Mouse (Mus musculus) liver, adult 2 months (tissue): ENCODE measurements at regions not wholly inside any gene's neighbourhood (a gene's known extent, or its start where the extent isn't known, plus 50 kb on each side); places are given as distances from the start of the nearest gene placed in this dataset.

ENCODE experiments used
- DNase-seq: peaks from one replicate; pipeline ENCODE4 v3.0.0-alpha.2; 2011; ENCODE audit warnings: low read depth, low spot score; ENCODE audit errors: extremely low read depth
- H3K27ac ChIP-seq: fragments of 200-500 bp; replicated peaks from 2 replicates; pipeline ENCODE4 v1.5.1; 2012; ENCODE audit warnings: low read depth, mild to moderate bottlenecking, control low read depth, inconsistent platforms, low read length; ENCODE audit not compliant: insufficient read depth
- H3K27me3 ChIP-seq: fragments of 200-500 bp; 2 replicates; pipeline ENCODE4 v1.6.1; 2012; ENCODE audit warnings: mild to moderate bottlenecking, moderate library complexity, low read length, inconsistent platforms; ENCODE audit not compliant: control insufficient read depth, insufficient read depth
- H3K36me3 ChIP-seq: fragments of 200-500 bp; 2 replicates; pipeline ENCODE4 v1.6.1; 2012; ENCODE audit warnings: low read length, inconsistent platforms; ENCODE audit not compliant: control insufficient read depth, insufficient read depth
- H3K4me1 ChIP-seq: fragments of 200-500 bp; 2 replicates; pipeline ENCODE4 v1.6.1; 2011; ENCODE audit warnings: low read length; ENCODE audit not compliant: control insufficient read depth, insufficient read depth
- H3K4me3 ChIP-seq: fragments of 200-500 bp; 2 replicates; pipeline ENCODE4 v1.5.1; 2011; ENCODE audit warnings: low read depth, mild to moderate bottlenecking, control low read depth, low read length, moderate library complexity; ENCODE audit not compliant: insufficient read depth
- H3K79me2 ChIP-seq: fragments of 200-500 bp; 2 replicates; pipeline ENCODE4 v1.6.1; 2012; ENCODE audit warnings: inconsistent platforms, mild to moderate bottlenecking, low read length, moderate library complexity; ENCODE audit not compliant: control insufficient read depth, insufficient read depth
- H3K9ac ChIP-seq: fragments of 200-500 bp; 2 replicates; pipeline ENCODE4 v1.6.1; 2012; ENCODE audit warnings: low read depth, mild to moderate bottlenecking, control low read depth, inconsistent platforms, low read length
- CTCF ChIP-seq: fragments of 200-500 bp; IDR thresholded peaks from 2 replicates; pipeline ENCODE4 v1.5.1; 2011; ENCODE audit warnings: low read depth, low read length, control low read depth
- POLR2A ChIP-seq: fragments of 200-500 bp; IDR thresholded peaks from 2 replicates; pipeline ENCODE4 v1.6.1; 2011; ENCODE audit warnings: low read length, control low read depth; ENCODE audit not compliant: insufficient read depth; ENCODE audit errors: extremely low read depth
- WGBS: fragments of 180-500 bp; shearing (Covaris S2); methylation state at CpG from one replicate; pipeline ENCODE4 v1.1.7; 2018; 5-methylcytosine and 5-hydroxymethylcytosine counted together

DNA sequence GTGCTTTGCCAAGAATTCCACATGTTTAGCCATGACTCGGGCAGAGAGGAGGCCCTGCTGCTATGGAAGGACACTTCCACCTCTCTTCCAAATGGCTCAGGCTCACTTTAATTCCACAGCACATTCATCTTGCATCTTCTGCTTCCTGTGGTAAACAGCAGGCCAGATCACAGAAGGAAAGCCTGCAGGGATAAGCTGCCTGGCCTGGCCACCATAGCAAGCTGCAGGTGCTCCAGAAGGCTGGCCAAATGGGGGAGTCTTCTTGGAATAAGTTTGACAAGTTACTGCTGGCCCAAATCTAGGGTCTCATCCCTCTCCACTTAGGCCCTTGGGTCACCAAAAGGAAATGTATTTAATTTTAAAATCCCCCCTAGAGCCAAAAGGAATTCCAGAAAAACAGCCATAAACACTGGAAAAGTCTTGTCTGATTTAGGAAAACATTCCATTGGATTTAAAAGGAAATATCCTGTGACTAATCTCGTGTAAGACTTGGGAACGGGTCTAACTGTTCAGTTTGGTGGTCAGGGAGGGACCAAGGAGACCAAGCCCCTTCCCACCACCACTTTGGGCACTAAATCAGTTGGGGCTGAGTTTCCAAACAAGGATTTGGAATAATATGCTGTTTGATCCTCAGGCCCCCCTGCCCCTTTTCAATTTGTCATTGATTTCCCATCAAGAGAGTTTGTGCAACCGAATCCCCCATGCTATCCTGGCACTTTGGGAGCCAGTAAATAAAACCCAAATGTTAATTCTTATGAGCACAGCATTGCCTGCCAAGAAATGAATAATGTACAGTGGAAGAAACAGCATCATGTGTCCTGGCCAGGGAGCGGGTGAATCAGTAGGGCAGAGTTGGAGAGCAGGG, 117.6 kb upstream of the Habp2 start:
- peaks cover 8% of the 10 kb centered on the region for H3K4me1 ChIP-seq
- no peak overlapping the region for H3K9ac ChIP-seq
- no peak for TF ChIP-seq POLR2A
- TF ChIP-seq CTCF, result no peak
- 77% methylated on average over 5 of the region's 5 CpGs for WGBS
- no peak overlapping the region for H3K4me3 ChIP-seq
- H3K79me2 ChIP-seq, result no peaks in the 10 kb centered on the region
- no peaks in the 10 kb centered on the region for H3K27me3 ChIP-seq
- H3K27ac ChIP-seq, result no peak overlapping the region
- DNase-seq, result no peak
- H3K36me3 ChIP-seq, result no peaks in the 10 kb centered on the region

DNA sequence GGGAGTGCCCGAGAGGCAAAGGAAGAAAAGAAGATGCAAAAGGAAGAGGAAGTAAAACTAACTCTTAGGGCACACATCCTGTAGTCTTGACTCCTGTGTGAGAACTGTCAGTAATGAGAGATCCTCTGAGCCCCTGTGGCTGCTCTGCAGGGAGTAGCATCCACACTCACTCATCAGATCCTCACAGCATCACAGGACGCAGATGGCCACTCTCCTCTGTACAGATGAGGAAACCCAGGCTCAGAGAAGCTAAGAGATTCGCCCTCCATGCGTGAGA, 117.0 kb upstream of the Habp2 start:
- Histone ChIP-seq H3K4me1 (peaks cover 8% of the 10 kb centered on the region), H3K36me3 (no peaks in the 10 kb centered on the region), H3K4me3 (no peak overlapping the region), H3K79me2 (no peaks in the 10 kb centered on the region), H3K9ac (no peak overlapping the region), H3K27ac (no peak overlapping the region), H3K27me3 (no peaks in the 10 kb centered on the region)
- WGBS, result 86% methylated on average over 4 of the region's 4 CpGs
- TF ChIP-seq CTCF (no peak), POLR2A (no peak)
- no peak for DNase-seq

- DNase-seq, result no peak
Observed at GRCm38 (mm10) chr19:56172454-56172853, 114.5 kb upstream of the Habp2 start.

GRCm38 (mm10) chr19:56176059-56176458, 110.9 kb upstream of the Habp2 start:
- no peak overlapping the region for H3K9ac ChIP-seq
- H3K4me3 ChIP-seq, result no peak overlapping the region
- no peak overlapping the region for H3K27ac ChIP-seq
- H3K4me1 ChIP-seq, result peaks cover 4% of the 10 kb centered on the region
- TF ChIP-seq POLR2A, result no peak
- TF ChIP-seq CTCF, result no peak
- no peaks in the 10 kb centered on the region for H3K36me3 ChIP-seq
- WGBS, result 22% methylated on average over 8 of the region's 8 CpGs
- H3K27me3 ChIP-seq, result no peaks in the 10 kb centered on the region
- peak; percentile 89 for DNase-seq
- H3K79me2 ChIP-seq, result no peaks in the 10 kb centered on the region

More at GRCm38 (mm10) chr19:56172454-56172853, 114.5 kb upstream of the Habp2 start:
- no peak overlapping the region for H3K27ac ChIP-seq
- H3K36me3 ChIP-seq, result no peaks in the 10 kb centered on the region
- H3K9ac ChIP-seq, result no peak overlapping the region
- no peak overlapping the region for H3K4me3 ChIP-seq
- H3K4me1 ChIP-seq, result peaks cover 8% of the 10 kb centered on the region
- no peaks in the 10 kb centered on the region for H3K79me2 ChIP-seq
- no peaks in the 10 kb centered on the region for H3K27me3 ChIP-seq
- 71% methylated on average over 5 of the region's 5 CpGs for WGBS
- TF ChIP-seq CTCF (no peak), POLR2A (no peak)

DNA sequence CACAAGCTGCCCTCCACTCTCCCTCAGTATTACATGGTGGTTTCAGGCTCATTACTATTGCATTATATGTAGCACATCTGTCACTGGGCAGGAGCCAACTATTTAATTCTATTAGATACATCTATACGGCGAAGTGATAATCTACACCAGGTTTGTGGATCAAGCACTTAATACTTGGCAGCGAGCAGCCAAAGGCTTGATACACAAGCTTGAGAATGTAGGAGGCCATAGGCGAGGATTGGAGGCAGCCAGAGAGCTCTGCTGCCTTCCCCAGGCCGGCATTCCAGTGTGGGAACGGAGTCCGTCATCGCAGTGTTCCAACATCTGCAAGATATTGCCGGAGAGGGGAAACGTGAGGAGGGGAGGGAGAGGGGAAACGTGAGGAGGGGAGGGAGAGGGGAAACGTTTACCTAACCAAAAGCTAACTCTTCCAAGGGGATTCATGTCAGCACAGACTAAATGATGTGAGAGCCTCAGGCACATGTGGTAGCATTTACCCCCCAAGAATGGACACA, 109.6 kb upstream of the Habp2 start:
- Histone ChIP-seq H3K79me2 (no peaks in the 10 kb centered on the region), H3K4me3 (no peak overlapping the region), H3K27ac (no peak overlapping the region), H3K27me3 (no peaks in the 10 kb centered on the region), H3K4me1 (no peaks in the 10 kb centered on the region; the same call in 1 of the 2 replicates), H3K9ac (no peak overlapping the region), H3K36me3 (no peaks in the 10 kb centered on the region)
- WGBS, result 76% methylated on average over 12 of the region's 12 CpGs
- no peak for DNase-seq
- TF ChIP-seq CTCF (no peak), POLR2A (no peak)

- H3K27me3 ChIP-seq, result no peaks in the 10 kb centered on the region
- no peaks in the 10 kb centered on the region for H3K79me2 ChIP-seq
- H3K9ac ChIP-seq, result no peak overlapping the region
- WGBS, result 89% methylated on average over 5 of the region's 5 CpGs
- no peak overlapping the region for H3K27ac ChIP-seq
- H3K4me1 ChIP-seq, result 0 out of 2 replicates have a peak, but pooled peaks cover 3% of the 10 kb centered on the region
- no peak overlapping the region for H3K4me3 ChIP-seq
- no peak for DNase-seq
- no peak for TF ChIP-seq POLR2A
- TF ChIP-seq CTCF, result no peak
- H3K36me3 ChIP-seq, result no peaks in the 10 kb centered on the region
Observed at GRCm38 (mm10) chr19:56185756-56186155, 101.2 kb upstream of the Habp2 start.
